Mouse (Mus musculus): ENCODE measurements at regions not wholly inside any gene's neighbourhood (a gene's known extent, or its start where the extent isn't known, plus 50 kb on each side); places are given as distances from the start of the nearest gene placed in this dataset.

DNA sequence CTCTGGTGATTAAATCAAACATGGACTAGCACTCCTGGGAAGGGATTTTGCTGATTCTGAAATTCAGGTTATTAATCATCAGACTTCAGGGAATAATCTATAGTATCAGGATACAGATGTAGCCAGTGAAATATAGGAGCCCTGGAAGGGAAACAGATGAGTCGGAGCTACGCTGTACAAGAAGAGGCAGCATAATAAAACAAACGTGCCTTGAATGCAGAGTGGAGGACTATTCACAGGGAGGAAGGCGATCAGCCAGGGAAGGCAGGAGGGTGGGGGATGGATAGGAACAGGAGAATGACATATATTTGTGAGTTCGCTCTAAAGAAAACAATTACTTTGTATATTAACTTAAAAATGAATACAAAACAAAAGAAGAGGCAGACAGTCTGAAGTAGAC is 286.6 kb upstream of the Got2 start:
- Histone ChIP-seq H3K27ac (no peak overlapping the region), H3K27me3 (ENCODE audit: insufficient read depth, poor library complexity, severe bottlenecking) (no peaks in the 10 kb centered on the region), H3K4me1 (no peaks in the 10 kb centered on the region), H3K4me3 (no peak overlapping the region), H3K36me3 (no peaks in the 10 kb centered on the region), H3K9me3 (no peaks in the 10 kb centered on the region)
- WGBS = 86% methylated on average over 5 of the region's 5 CpGs
- no peak for DNase-seq (ENCODE audit: low spot score)

DNA sequence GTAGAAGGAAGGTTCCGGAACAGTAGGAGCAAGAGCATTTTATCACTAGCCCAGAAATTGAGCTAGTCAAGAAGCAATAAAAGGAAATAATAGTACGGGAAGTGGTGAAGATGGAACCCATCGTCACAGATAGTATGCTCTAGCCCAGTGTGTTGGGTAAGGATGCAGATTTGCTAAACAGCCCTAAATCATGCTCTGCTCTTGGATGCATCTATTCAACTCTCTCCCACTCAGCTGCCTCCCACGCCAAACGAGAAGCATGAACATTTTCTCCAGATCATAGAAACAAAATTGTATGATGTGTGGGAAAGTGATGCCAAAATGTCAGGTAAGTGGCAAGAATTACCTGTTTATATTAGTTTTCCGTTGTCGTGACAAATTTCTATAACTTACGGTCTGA is 276.6 kb upstream of the Got2 start:
- WGBS = 89% methylated on average over 8 of the region's 8 CpGs
- Histone ChIP-seq H3K36me3 (no peaks in the 10 kb centered on the region), H3K4me1 (no peaks in the 10 kb centered on the region), H3K9me3 (no peaks in the 10 kb centered on the region), H3K27me3 (ENCODE audit: insufficient read depth, poor library complexity, severe bottlenecking) (no peaks in the 10 kb centered on the region), H3K4me3 (no peak overlapping the region), H3K27ac (no peak overlapping the region)
- DNase-seq (ENCODE audit: low spot score) = no peak

GRCm38 (mm10) chr8:96159899-96160298 is 271.6 kb upstream of the Got2 start:
- Histone ChIP-seq H3K9me3 (no peaks in the 10 kb centered on the region), H3K27me3 (ENCODE audit: insufficient read depth, poor library complexity, severe bottlenecking) (no peaks in the 10 kb centered on the region), H3K36me3 (no peaks in the 10 kb centered on the region), H3K4me3 (no peak overlapping the region), H3K4me1 (no peaks in the 10 kb centered on the region), H3K27ac (no peak overlapping the region)
- DNase-seq (ENCODE audit: low spot score) = no peak
- WGBS = 30% methylated on average over 6 of the region's 6 CpGs

DNA sequence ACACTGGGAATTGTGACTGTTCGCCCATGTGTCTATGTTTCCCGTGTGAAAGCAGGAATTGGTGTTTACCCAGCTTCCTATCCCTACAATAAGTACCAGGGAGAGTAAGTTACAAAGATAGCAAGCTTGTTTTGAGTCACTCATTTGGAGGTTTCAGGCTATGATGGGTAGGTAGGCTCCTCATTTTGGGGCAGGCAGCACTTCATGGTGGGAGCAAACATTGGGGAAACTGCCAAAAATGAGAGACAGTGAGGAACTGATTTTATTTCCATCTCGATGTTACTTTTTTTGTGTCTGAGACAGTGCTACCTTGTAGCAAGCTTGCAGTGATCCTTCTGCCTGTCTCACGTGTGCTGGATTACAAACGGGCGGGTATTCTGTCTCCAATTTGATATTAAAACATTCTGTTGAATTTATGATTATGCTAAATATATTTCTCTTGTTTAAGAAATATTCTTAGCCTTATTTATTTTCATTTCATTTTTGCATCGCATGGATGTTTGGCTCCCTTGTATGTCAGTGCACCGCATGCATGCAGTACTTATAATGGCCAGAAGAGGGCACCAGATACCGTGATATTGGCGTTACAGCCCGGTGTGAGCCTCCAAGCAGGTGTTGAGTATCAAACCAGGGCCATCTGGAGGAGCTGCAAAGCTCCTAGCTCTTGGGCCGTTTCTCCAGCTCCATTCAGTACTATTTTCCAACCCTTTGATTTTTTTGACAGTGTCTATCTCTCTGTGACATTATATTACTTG is 264.3 kb upstream of the Got2 start:
- Histone ChIP-seq H3K36me3 (no peaks in the 10 kb centered on the region), H3K27ac (no peak overlapping the region), H3K4me3 (no peak overlapping the region), H3K4me1 (no peaks in the 10 kb centered on the region), H3K27me3 (ENCODE audit: insufficient read depth, poor library complexity, severe bottlenecking) (no peaks in the 10 kb centered on the region), H3K9me3 (no peaks in the 10 kb centered on the region)
- no peak for DNase-seq (ENCODE audit: low spot score)
- WGBS = 41% methylated on average over 12 of the region's 12 CpGs

GRCm38 (mm10) chr8:96152056-96152455 is 263.7 kb upstream of the Got2 start:
- Histone ChIP-seq H3K27ac (no peak overlapping the region), H3K4me1 (no peaks in the 10 kb centered on the region), H3K4me3 (no peak overlapping the region), H3K9me3 (no peaks in the 10 kb centered on the region), H3K36me3 (no peaks in the 10 kb centered on the region), H3K27me3 (ENCODE audit: insufficient read depth, poor library complexity, severe bottlenecking) (no peaks in the 10 kb centered on the region)
- DNase-seq (ENCODE audit: low spot score) = no peak
- 62% methylated on average over 10 of the region's 10 CpGs for WGBS

DNA sequence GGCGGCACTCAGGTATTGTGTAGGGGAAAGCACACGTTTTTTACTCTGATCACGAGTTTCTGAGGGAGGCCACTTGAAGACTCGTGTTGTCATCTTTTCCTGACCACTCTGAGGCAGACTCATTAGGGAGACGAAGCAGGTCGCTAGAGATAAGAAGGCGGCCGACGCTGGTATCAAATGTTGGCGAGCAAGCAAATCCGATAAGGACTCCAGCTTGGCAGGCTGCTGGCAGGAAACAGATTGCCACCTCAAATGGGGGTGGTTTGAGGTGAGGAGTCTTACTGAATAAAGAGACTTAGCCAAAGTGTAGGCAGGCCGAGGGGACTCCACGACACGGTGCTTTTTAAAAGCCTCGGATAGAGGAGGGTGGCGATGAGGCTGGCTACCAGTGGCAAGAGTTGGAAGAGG is 262.7 kb upstream of the Got2 start:
- H3K4me1 ChIP-seq = no peaks in the 10 kb centered on the region
- no peaks in the 10 kb centered on the region for H3K36me3 ChIP-seq
- H3K27me3 ChIP-seq (ENCODE audit: insufficient read depth, poor library complexity, severe bottlenecking) = no peaks in the 10 kb centered on the region
- 34% methylated on average over 16 of the region's 16 CpGs for WGBS
- no peak overlapping the region for H3K27ac ChIP-seq
- H3K4me3 ChIP-seq = peak overlapping the region; percentile 25
- DNase-seq (ENCODE audit: low spot score) = no peak
- H3K9me3 ChIP-seq = no peaks in the 10 kb centered on the region

DNA sequence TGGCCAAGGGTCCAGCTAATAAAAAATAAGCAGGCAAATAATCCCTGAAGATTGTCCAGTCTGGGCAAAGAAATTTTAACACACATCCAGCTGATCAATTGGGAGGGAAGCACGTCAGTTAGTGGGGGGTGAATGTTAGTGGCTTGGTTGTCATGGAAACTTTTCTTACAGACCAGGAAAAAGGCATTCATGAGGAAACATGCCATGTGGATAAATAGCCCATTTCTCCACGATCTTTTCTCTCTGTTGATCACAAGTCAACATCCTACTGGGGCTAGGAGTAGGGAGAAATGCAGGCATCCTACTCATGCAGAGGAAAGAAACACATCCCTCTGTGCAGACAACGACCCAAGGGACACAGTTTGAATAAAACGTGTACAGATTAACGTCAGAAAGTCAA is 243.8 kb upstream of the Got2 start:
- Histone ChIP-seq H3K4me1 (no peaks in the 10 kb centered on the region), H3K36me3 (no peaks in the 10 kb centered on the region), H3K27ac (no peak overlapping the region), H3K27me3 (ENCODE audit: insufficient read depth, poor library complexity, severe bottlenecking) (no peaks in the 10 kb centered on the region), H3K9me3 (no peaks in the 10 kb centered on the region), H3K4me3 (no peak overlapping the region)
- WGBS = 64% methylated on average over 5 of the region's 5 CpGs
- DNase-seq (ENCODE audit: low spot score) = no peak

DNA sequence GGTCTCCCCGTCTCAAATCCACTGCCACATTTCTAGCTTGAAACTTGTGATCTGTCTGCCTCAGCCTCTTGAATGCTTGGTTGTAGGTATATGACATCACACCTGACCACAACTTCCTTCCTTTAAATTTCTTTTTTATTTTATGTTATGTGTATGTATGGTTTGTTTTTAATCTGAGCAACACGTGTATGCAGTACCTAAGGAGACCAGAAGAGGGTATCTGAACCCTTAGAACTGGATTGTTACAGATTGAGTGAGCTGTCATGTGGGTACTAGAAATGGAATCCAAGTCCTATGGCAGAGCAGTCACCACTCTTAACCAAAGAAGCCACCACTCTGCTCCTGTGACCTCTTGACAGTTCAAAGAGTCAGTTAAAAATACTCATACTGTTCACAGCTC is 240.0 kb upstream of the Got2 start:
- Histone ChIP-seq H3K36me3 (no peaks in the 10 kb centered on the region), H3K9me3 (no peaks in the 10 kb centered on the region), H3K27ac (no peak overlapping the region), H3K4me1 (no peaks in the 10 kb centered on the region), H3K27me3 (ENCODE audit: insufficient read depth, poor library complexity, severe bottlenecking) (no peaks in the 10 kb centered on the region), H3K4me3 (no peak overlapping the region)
- WGBS = 67% methylated on average over 2 of the region's 2 CpGs
- DNase-seq (ENCODE audit: low spot score) = no peak

DNA sequence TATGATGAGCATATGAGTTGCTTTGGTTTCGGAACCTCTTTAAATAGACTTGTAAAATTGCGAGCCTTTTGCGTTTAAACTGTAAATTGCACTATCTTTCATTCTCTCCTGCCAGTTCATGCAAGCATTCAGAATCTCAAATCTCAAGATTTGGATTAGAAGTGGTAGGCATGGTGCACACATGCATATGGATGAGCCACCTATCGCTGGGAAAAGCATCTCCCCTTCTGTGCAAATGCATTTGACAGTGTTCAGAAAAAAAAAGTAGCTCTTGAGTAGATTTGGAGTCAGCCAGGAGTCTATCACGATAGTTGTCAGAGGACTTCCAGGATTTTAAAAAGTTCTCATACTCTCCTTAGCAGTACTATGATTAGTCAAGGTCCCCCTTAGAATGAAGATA is 212.5 kb upstream of the Got2 start:
- no peak overlapping the region for H3K4me3 ChIP-seq
- DNase-seq (ENCODE audit: low spot score) = no peak

GRCm38 (mm10) chr8:96092931-96093330 is 204.6 kb upstream of the Got2 start:
- WGBS = 77% methylated on average over 3 of the region's 3 CpGs
- Histone ChIP-seq H3K27me3 (ENCODE audit: insufficient read depth, poor library complexity, severe bottlenecking) (no peaks in the 10 kb centered on the region), H3K36me3 (no peaks in the 10 kb centered on the region), H3K9me3 (no peaks in the 10 kb centered on the region), H3K27ac (no peak overlapping the region), H3K4me3 (no peak overlapping the region), H3K4me1 (no peaks in the 10 kb centered on the region)
- no peak for DNase-seq (ENCODE audit: low spot score)

More for the DNA sequence above, 212.5 kb upstream of the Got2 start:
- WGBS = 82% methylated on average over 5 of the region's 5 CpGs
- Histone ChIP-seq H3K27me3 (ENCODE audit: insufficient read depth, poor library complexity, severe bottlenecking) (no peaks in the 10 kb centered on the region), H3K9me3 (no peaks in the 10 kb centered on the region), H3K36me3 (no peaks in the 10 kb centered on the region), H3K27ac (no peak overlapping the region), H3K4me1 (no peaks in the 10 kb centered on the region)

DNA sequence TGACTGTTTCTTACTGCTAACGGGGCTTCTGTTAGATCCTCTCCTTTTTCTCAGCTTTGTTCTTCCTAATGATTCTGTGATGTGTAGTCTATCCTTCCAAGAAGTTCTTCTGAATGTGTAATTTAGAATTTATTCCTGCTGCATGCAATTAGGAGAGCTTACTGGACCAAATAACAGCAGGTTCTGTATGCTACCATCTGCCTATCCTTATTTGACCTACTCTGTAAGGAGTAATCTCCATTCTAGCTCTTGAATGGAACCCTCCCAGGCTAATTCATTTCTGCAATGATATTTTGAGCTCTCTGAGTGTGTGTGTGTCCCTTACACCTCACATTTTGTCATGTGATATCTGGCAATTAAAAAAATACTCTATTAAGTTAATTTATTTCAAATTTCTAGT is 201.9 kb upstream of the Got2 start:
- Histone ChIP-seq H3K9me3 (no peaks in the 10 kb centered on the region), H3K36me3 (no peaks in the 10 kb centered on the region), H3K4me3 (no peak overlapping the region), H3K27ac (no peak overlapping the region), H3K4me1 (no peaks in the 10 kb centered on the region), H3K27me3 (ENCODE audit: insufficient read depth, poor library complexity, severe bottlenecking) (no peaks in the 10 kb centered on the region)
- no peak for DNase-seq (ENCODE audit: low spot score)
- 85% methylated on average over 1 of the region's 1 CpGs for WGBS

DNA sequence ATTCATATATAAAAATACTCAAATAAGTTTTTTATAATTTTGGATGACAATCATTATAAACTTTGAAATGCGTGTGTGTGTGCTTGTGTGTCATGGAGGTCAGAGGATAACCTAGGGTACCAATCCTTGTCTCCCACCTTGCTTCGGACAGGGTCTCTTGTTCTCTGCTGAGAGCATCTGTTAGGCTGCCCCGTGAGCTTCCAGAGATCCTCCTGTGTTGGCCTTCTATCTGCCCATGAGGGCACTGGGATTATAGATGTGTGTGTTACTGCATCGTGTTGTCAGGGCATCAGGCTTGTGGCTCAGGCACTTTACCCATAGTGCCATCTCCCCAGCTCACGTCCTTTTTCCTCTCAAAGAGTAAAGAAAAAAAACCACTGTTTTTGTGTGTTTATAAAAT is 180.0 kb upstream of the Got2 start:
- Histone ChIP-seq H3K27me3 (ENCODE audit: insufficient read depth, poor library complexity, severe bottlenecking) (no peaks in the 10 kb centered on the region), H3K4me1 (no peaks in the 10 kb centered on the region), H3K27ac (no peak overlapping the region), H3K9me3 (no peaks in the 10 kb centered on the region), H3K4me3 (no peak overlapping the region), H3K36me3 (no peaks in the 10 kb centered on the region)
- no peak for DNase-seq (ENCODE audit: low spot score)
- 77% methylated on average over 5 of the region's 5 CpGs for WGBS

GRCm38 (mm10) chr8:96047686-96048085 is 159.3 kb upstream of the Got2 start:
- Histone ChIP-seq H3K4me3 (no peak overlapping the region), H3K9me3 (no peaks in the 10 kb centered on the region), H3K36me3 (no peaks in the 10 kb centered on the region), H3K4me1 (no peaks in the 10 kb centered on the region), H3K27ac (no peak overlapping the region), H3K27me3 (ENCODE audit: insufficient read depth, poor library complexity, severe bottlenecking) (no peaks in the 10 kb centered on the region)
- DNase-seq (ENCODE audit: low spot score) = no peak
- WGBS = 80% methylated on average over 3 of the region's 3 CpGs

DNA sequence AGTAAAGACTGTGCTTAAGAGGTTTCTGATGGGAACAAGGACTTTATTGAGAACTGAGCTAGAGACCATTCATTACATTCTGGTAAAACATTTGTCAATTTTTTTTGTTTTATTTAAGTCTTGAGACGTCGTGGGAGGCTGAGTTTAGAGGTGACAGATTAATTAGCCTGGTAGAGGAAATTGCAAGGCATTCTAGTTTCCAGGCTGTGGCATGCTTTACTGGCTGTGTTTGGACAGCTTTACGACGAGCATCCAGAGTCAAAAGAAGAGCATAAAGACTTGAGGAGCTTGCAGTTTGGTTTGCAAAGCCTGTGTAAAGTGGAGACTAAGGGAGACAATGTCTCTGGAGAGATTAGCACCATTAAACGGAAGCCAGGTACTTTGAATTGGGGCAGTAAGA is 154.0 kb upstream of the Got2 start:
- Histone ChIP-seq H3K9me3 (no peaks in the 10 kb centered on the region), H3K4me1 (no peaks in the 10 kb centered on the region)

More for the DNA sequence above, 154.0 kb upstream of the Got2 start:
- Histone ChIP-seq H3K4me3 (no peak overlapping the region), H3K27me3 (ENCODE audit: insufficient read depth, poor library complexity, severe bottlenecking) (no peaks in the 10 kb centered on the region), H3K36me3 (no peaks in the 10 kb centered on the region), H3K27ac (no peak overlapping the region)
- 68% methylated on average over 5 of the region's 5 CpGs for WGBS
- DNase-seq (ENCODE audit: low spot score) = no peak
